Mouse (Mus musculus) kidney, postnatal 10 days (tissue): ENCODE measurements around the gene Noxred1.
"Not testable (repeated sequence)": the region's sequence is repeated elsewhere in the genome, so short reads cannot be mapped to it uniquely, and the experiment has no call there.

Experiments used
- DNase-seq: peaks from one replicate; pipeline ENCODE4 v3.0.0; 2021; ENCODE audit warnings: mixed read lengths

Noxred1 gene

DNA sequence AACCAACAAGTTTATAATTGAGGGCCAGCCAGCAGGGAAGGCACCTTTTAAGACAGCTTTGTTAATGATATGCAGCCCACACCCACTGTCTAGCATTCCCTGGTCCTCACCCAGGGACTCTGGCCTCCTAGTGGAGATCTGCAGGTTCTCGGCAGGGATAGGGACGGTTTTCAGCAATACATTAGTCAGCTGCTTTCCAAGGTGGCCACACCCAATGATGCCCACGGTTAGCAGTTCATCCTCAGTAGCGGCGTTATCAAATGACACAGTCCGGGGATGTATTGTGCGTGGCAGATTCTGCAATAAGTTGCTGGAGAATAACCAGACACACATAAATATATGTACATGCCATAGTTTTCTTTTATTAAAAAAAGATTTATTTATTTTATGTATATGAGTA is 11.7 kb downstream of the Noxred1 start:
- DNase-seq, result no peak

GRCm38 (mm10) chr12:87224950-87225349 is 13.6 kb downstream of the Noxred1 start:
- DNase-seq, result no peak

DNA sequence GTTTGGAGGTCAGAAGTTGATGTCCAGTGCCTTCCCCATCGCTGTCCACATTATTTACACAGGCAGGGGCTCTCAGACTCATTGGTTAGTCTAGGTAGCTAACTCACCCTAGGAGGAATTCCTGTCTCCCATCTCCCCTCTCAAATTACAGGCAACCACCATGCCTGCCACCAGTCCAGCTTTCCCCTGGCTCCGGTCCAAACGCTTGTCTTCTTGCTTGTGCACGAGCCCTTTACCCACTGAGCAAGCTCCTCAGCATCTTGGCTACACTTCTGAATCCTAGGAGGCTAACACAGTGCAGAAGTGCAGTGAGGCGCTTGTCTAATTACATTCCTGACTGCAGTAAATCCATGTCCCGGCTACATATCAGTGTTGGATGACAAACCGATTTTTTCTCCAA is 19.2 kb downstream of the Noxred1 start:
- DNase-seq, result peak; percentile 35

GRCm38 (mm10) chr12:87217596-87217995 is 20.9 kb downstream of the Noxred1 start:
- no peak for DNase-seq

GRCm38 (mm10) chr12:87216053-87216452 is 22.5 kb downstream of the Noxred1 start:
- no peak for DNase-seq

DNA sequence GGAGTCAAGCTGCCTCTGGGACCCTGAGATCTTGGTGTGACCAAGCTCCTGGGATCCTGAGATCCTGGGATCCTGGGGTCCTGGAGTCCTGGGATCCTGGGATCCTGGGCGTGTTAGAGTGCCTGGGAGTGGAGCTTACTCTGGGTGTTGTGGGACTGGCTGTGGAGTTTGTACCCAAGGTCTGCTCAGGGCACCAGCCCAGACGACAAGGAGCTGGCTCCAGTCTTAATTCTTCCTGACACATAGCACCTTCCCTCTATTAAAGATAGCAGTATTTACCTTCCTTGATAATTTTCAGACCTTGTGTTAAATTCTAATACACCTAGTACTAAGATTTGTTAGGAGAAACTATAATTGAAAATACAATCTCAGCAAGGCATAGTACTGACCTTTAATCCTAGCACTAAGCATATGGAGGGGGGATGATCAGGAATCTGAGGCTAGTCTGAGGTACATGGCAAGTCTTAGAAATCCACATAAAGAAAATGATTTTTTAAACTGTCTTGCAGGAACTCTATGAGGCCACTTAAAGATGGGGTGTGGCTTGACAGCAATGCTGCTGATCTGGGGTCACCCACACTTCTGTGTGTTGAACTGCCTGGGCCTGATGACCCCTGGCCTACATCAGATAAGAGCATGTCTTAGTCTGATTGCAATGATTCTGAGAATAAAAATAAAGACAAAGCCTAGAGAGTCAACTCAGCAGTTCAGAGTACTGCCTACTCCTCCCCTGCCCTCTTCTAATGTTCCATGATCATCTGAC is 25.5 kb downstream of the Noxred1 start:
- DNase-seq, result no peak

- DNase-seq, result not testable (repeated sequence)
Measured at GRCm38 (mm10) chr12:87205789-87206188, 32.7 kb downstream of the Noxred1 start.

- no peak for DNase-seq
Measured at GRCm38 (mm10) chr12:87201694-87202093, 36.8 kb downstream of the Noxred1 start.

DNA sequence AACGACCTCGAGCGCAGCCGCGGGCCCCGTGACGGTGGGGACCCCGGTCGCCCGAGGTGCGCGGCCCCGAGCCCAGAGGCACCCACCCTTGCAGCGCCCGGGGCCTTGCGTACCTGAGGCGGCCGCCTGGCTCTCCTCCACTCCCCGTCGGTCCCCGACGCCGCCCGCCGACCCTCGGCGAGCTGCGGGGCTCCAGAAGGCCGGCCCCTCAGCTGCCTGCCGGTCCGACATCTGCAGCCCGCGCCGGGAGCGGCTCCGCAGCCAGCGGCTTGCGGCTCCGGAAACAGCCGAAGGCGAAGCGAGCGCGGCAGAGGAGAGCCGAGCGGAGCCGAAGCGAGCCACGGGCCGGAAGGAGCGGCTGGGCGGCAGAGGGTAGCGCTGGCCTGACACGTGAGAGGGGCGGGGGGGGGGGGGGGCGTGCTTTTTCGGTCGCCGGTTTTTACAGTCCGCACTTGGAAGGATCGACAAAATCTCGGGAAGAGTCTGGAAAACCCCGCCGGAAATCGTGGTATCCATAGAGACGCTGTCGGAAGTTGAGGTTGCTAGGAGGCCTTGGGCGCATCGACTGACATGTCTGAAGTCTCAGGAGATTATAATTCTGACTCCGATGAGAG is 38.5 kb downstream of the Noxred1 start, which contains the start of gene Tmed8:
TSS of gene Tmed8 (minus strand) at position 482 of the 614 bp plus-strand sequence.
- peak; percentile 89 for DNase-seq

DNA sequence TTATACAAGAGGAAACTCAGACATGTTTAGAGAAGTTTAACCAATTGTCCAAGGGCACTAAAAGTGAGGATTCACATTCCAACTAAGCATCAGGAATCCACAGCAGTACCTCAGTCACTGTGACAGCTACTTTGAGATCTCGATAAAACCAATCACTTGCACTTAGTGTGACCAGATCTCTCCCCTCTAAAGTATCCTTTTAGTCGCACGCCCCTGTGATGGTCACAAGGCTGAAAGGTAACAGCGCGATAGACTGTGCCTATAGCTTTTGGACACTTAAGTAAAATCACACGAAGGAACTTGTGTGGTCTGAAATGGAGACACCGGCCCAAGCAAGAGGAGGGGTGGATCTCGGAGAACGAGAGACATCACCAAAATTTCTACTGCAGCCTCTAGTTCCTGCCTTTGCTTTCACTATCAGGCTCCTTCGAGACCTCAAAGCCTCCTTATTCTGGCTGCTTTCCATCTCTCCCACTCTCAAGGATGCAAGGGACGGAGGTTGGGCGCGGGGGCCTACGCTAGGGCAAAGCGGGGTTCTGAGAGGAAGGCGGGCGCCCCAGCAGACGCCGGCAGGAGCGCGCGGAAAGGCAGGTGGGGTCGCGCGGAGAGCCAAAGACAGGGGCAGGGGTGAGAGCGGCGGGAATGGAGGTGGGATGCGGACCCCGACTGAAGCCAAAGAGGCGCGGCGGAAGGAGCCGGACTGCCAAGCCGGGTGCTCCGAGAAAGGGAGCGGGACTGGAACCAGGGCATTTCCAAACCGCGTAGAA is 39.1 kb downstream of the Noxred1 start, which contains the start of gene Samd15:
TSS of gene Samd15 (plus strand) at position 518 of the 767 bp plus-strand sequence.
- DNase-seq, result peak; percentile 61

DNA sequence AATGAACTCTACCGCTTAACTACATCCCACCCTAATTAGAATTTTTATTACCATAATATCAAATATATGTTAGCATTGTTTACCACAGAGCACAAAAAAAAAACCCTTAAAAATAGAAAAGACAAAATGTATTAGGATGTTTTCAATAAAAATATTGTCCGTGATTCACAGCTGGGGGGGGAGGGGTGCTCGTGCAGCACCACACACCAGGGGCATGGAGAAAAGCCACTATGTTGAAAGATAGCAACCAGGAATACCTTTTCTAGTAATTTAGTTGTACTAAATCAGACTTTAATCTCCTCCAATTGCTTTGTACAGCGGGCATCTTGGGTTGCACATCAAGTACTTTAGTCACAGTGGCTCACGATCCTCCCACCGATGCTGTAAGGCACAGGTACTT is 39.7 kb downstream of the Noxred1 start:
- no peak for DNase-seq

- DNase-seq, result no peak
Measured at GRCm38 (mm10) chr12:87196310-87196709, 42.2 kb downstream of the Noxred1 start.

DNA sequence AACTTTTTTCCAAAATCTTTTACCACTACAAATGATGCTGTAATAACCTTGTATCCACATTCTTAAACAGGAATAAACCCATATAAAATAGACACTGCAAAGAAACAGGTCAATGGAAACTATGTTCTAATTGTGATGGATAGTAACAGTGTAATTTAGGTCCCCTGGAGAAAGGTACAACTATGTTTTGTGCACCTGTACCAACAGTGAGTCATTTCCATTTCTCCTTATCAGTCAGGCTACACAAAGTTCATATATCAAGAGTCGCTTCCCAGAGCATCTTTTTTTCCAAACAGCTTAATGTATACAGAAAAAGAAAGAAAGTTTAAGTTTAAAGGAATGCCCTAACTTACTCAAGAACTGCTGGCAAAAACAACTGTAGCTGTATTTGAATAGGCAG is 43.5 kb downstream of the Noxred1 start:
- DNase-seq, result no peak

- DNase-seq, result no peak
Measured at GRCm38 (mm10) chr12:87193008-87193407, 45.5 kb downstream of the Noxred1 start.

- DNase-seq, result no peak
Measured at GRCm38 (mm10) chr12:87177631-87178030, 60.9 kb downstream of the Noxred1 start.

DNA sequence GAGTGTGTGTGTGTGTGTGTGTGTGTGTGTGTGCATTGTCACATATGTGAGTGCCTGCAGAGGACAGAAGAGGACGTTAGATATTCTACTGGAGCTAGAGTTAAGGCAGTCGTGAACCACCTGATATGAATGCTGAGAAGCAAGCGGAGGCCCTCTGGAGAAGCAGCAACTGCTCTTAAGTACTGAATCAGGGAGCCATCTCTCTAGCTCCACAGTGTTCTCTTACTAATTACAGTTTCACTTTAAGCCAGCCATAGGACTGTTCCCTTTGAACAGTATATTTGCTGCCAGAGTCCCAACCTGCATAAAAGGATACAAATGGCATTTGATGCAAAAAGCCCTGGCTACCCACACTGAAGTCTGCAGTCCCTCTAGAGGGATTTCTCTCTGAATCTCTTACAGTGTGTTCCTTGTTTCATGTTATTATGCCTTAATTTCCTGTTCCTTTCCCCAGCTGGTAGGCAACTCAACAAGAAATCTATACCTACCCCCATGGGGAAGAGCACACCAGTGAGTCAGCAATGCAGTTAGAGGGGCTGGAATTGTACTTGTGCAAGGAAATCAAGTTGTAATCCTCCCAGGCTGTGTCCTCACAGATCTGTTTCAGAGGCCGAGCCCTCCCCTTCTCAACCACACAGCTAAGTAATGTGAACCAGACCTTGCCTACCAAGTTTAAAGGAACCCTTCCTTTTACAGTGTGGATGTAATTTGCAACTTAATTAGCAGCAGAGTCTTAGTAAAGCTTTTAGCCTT is 63.2 kb downstream of the Noxred1 start:
- no peak for DNase-seq
